Mouse (Mus musculus) 3134 (cell line): ENCODE measurements at regions not wholly inside any gene's neighbourhood (a gene's known extent, or its start where the extent isn't known, plus 50 kb on each side); places are given as distances from the start of the nearest gene placed in this dataset.

Source experiments
- DNase-seq: peaks from one replicate; pipeline ENCODE4 v3.0.0-alpha.2; 2011; ENCODE audit warnings: low spot score; ENCODE audit not compliant: insufficient read length; ENCODE audit errors: extremely low read depth

- no peak for DNase-seq
Observed at GRCm38 (mm10) chr5:49650953-49651352, 126.2 kb upstream of the Kcnip4 start.

GRCm38 (mm10) chr5:49645781-49646180 is 121.1 kb upstream of the Kcnip4 start:
- no peak for DNase-seq

DNA sequence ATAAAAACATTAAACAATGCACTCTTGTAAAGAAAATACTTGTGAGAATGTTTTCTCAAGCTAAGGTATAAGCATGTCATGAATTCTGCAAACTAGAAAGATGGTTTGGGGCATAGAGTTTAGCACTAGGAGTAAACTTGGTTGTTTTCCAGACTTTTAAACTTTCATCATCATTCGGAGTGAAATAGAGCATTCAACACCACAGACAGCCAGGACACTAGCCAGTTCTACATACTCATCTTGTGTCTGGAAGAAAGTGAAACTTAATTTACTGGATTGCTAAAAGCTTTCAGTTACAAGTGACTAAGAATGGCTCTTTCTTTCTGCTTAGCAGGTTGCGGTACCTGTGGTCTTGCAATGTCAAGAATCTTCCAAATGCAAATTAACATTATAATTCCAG is 119.9 kb upstream of the Kcnip4 start:
- no peak for DNase-seq

DNA sequence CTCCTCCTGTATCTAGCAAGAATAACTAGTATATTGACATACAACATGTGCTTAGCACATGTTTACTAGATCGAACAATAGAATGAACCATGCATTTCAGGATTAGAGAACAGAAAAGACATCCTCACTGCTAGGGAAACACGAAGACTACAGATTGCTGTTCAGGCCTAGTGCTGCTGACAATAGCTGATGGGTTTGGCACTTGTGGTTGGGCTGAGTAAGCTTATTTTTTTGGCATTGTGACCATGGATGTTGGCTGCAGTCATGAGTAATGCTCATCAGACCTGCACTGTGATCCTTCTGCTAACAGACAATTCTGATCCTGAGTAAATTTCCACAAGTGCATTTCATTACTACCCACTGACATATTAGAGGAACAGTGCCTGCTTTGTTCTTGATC is 117.7 kb upstream of the Kcnip4 start:
- peak; percentile 39 for DNase-seq

DNA sequence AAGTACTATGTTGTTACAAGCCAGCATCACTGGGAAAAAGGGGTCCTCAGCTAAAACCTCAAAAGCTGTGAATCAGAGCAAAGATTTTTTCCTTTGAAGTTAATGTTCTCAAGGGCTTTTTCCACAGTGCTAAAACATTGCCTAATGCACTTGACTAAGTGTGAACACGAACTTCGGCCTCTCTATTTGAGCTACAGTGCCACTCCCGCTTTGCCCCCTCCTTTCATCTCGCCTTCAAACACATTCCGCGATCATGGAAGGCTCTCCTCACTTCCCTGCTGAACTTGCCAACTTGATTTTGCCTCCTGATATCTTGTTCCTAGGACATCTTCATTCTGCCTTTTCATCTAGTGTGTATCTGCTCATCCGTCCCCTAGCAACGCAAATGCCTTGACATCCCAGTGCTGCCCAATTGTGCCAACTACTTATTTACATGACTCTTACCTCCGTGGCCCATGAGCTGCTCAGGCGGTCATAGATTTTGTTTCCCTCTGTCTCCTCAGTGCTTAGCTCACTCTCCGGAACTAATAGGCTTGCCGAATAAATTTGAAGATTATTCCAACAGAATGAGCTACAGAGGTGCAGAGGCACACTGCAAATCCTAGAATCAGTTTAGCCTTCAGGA is 116.6 kb upstream of the Kcnip4 start:
- DNase-seq: no peak

DNA sequence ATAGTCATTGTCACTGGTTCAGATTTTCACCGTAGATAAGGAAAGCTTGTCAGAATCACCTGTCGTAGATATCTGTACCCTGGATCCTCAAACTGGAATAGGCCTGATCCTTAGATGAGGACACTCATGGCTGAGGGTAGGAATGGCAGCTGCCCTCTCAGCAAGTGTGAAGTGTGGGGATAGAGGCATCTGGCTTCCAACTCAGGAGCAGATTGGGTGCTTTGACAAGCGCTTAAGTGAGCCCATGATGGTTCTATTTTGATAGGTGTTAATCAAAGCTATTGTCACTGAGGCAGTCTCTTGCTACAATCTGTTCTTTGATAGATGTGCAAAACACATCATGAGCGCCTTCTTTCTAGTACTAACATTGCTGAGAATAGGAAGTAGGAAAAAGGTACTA is 114.9 kb upstream of the Kcnip4 start:
- no peak for DNase-seq

DNA sequence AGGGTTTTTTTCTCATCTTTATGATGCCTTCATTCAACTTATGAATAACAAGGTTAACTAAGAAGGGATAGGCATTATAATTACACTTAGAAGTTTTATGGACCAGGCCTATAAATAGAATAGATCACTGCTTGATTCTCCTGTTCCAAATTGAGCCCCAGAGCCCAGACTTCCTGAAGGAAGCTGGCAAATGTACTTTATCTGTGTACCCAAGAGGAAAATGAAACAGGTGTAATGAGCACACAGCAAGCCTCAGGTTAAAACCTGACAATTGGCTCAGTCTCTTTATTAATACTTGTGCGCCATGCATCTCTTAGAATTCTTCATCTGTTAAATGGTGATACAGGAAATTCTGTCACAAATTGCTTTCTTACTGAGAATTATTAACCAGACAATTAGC is 95.4 kb upstream of the Kcnip4 start:
- no peak for DNase-seq

DNA sequence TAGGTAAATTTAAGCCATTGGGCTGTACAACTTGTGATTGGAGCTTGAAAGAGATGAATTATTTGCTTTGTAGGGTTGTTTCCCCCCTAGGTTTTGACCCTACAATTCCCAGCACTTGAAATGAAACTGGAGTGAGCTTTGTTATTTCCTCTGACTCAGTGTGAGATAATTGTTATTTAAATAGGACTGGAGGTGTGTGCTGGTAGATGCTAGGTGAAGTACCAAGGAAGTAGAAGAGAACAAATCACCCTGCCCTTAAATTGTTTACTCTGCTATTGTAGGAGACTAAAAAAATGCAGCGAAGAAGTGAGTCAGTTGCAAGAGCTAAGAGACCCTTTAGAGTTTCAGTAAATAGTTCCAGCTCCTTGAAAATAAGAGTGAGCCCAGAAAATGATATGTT is 82.1 kb upstream of the Kcnip4 start:
- DNase-seq: no peak

GRCm38 (mm10) chr5:49580777-49581176 is 56.1 kb upstream of the Kcnip4 start:
- DNase-seq: no peak

- no peak for DNase-seq
Observed at GRCm38 (mm10) chr5:49575901-49576300, 51.2 kb upstream of the Kcnip4 start.
